Mouse (Mus musculus): ENCODE results near the gene Spata17. TPM values are rescaled to one million over a fixed set of nuclear protein-coding genes. Genes with fewer than 3 reads are reported as not detected.

Spata17 gene
- total RNA-seq (2022): 1 to 10 TPM in 2 of 4 experiments, under 1 TPM in 2; 0.70 to 1.6 (median 0.97) TPM

GRCm38 (mm10) chr1:187215181-187216116, at the start of gene Spata17, which contains the start of gene Gpatch2:
Spata17 (minus strand) TSS chr1:187215465.
Gpatch2 (plus strand) TSS chr1:187215508.
- DNase-seq (ENCODE audit: low spot score in 2 of 2): peak; percentile 62 to 67

- no peak for DNase-seq (ENCODE audit: low spot score in 2 of 2)
Measured at GRCm38 (mm10) chr1:187258756-187259155, 43.5 kb upstream of the Spata17 start.

- DNase-seq (ENCODE audit: low spot score in 2 of 2): no peak
Measured at GRCm38 (mm10) chr1:187250741-187251262, 35.5 kb upstream of the Spata17 start.

- DNase-seq (ENCODE audit: low spot score in 2 of 2): no peak
Measured at GRCm38 (mm10) chr1:187244734-187245133, 29.5 kb upstream of the Spata17 start.

GRCm38 (mm10) chr1:187241329-187241728, 26.1 kb upstream of the Spata17 start:
- DNase-seq (ENCODE audit: low spot score in 2 of 2): no peak

GRCm38 (mm10) chr1:187240304-187240703, 25.0 kb upstream of the Spata17 start:
- DNase-seq (ENCODE audit: low spot score in 2 of 2): no peak

GRCm38 (mm10) chr1:187238061-187238460, 22.8 kb upstream of the Spata17 start:
- DNase-seq (ENCODE audit: low spot score in 2 of 2): no peak

- DNase-seq (ENCODE audit: low spot score in 2 of 2): no peak
Measured at GRCm38 (mm10) chr1:187236296-187236695, 21.0 kb upstream of the Spata17 start.

GRCm38 (mm10) chr1:187235161-187235560, 19.9 kb upstream of the Spata17 start:
- no peak for DNase-seq (ENCODE audit: low spot score in 2 of 2)

GRCm38 (mm10) chr1:187232996-187233615, 17.8 kb upstream of the Spata17 start:
- DNase-seq (ENCODE audit: low spot score in 2 of 2): no peak

GRCm38 (mm10) chr1:187232196-187232955, 17.1 kb upstream of the Spata17 start:
- no peak for DNase-seq (ENCODE audit: low spot score in 2 of 2)

GRCm38 (mm10) chr1:187230255-187230654, 15.0 kb upstream of the Spata17 start:
- no peak for DNase-seq (ENCODE audit: low spot score in 2 of 2)

GRCm38 (mm10) chr1:187228414-187229146, 13.3 kb upstream of the Spata17 start:
- no peak for DNase-seq (ENCODE audit: low spot score in 2 of 2)

- DNase-seq (ENCODE audit: low spot score in 2 of 2): no peak
Measured at GRCm38 (mm10) chr1:187226328-187227025, 11.2 kb upstream of the Spata17 start.

GRCm38 (mm10) chr1:187220756-187221155, 5.5 kb upstream of the Spata17 start:
- DNase-seq (ENCODE audit: low spot score in 2 of 2): no peak

GRCm38 (mm10) chr1:187216620-187217410, 1.6 kb upstream of the Spata17 start:
- DNase-seq (ENCODE audit: low spot score in 2 of 2): no peak

- no peak for DNase-seq (ENCODE audit: low spot score in 2 of 2)
Measured at GRCm38 (mm10) chr1:187210736-187211135, 4.5 kb downstream of the Spata17 start.

- DNase-seq (ENCODE audit: low spot score in 2 of 2): no peak
Measured at GRCm38 (mm10) chr1:187209496-187209895, 5.8 kb downstream of the Spata17 start.

GRCm38 (mm10) chr1:187205506-187205905, 9.8 kb downstream of the Spata17 start:
- no peak for DNase-seq (ENCODE audit: low spot score in 2 of 2)
